Mouse (Mus musculus): ENCODE measurements at regions not wholly inside any gene's neighbourhood (a gene's known extent, or its start where the extent isn't known, plus 50 kb on each side); places are given as distances from the start of the nearest gene placed in this dataset.
A peak's percentile ranks its signal among the peaks of the same experiment; 100 is the strongest.

DNA sequence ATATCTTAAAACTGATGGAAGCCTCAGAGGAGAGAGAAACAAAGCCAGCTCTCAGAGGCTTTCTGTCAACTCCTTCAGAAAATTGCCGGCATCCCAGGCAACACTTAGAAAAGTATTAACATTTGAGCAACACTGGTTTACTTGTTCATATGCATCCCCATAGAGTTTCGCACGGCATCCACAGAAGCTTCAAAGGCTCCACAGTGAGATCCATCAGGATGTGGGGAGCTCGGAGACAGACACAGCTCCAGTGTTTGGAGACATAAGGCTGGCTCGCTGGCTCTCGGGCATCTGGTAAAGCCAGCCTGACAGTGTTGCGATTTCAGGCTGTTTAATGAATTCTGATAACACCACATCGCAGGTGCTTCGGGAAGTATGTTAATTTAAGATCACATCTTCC, 324.7 kb upstream of the Spred2 start:
- DNase-seq: no peak

DNA sequence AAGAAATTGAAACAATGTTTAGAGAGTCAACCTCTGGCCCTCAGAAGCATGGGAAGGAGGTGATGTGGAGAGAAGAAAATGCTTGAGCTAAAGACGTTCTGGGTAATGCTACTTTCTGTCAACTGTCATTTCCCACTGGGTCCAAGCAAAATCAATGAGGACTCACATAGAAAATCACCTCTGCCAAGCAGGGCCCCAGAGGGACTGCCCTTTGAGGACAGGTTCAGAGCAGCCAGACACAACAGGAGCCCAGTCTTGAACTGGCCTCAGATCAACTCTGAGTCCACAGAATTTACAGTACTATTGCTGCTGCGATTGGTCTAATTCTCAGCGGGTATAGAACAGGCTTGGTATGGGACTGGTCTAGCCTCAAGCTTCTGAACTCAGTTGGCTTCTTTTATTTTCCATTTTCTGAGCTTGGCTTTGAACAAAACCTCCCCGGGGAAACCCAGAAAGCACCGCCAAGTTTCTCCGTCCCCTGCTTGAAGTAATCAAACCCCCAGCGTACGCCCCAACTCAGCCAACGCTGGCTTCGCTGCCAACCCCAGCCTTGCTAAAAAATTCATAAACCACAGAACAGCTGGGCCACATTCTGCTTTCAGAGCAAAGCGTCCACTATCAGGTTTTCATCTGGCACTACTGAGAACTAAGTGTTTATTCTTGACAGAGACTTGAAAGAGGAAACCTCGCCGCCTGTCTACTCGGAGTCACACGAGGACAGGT, 322.8 kb upstream of the Spred2 start:
- peak; percentile 18 for DNase-seq

DNA sequence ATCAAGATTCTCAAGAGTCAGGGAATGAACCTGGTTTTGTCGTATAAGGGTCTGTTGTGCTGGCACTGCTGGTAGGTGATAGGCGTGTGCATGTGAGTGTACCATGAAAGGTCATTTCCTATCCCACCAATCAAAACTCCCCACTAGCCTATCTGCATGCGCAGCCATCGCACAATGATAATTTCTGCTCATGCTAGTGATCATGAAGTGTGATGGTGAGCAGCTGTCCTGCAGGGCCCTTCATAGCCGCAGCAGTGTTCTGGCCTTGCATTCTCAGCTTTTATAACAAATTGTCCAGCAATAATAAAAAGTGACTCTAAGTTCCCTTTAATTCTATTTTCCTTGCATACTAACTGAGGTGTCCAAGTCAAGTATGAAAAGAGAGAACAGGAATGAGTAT, 321.7 kb upstream of the Spred2 start:
- no peak for DNase-seq

DNA sequence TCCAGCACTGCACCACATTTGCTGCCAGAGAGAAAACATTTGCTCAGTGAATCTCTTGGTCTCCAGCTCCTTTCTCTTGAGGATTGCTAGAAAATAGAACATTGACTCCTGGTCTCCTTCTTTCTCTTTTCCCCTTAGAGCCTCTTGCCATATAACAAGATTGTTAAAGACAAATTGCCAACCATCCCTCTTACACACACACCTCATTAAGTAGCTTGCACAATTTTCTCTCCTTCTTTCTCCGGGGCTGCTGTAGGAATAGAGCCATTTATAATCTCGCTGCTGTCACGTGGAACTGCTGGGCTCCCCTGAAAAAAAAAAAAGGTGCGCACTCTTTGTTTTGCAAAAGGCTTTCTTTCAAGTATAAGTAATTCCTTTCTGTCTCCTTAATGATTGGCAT, 318.6 kb upstream of the Spred2 start:
- DNase-seq: no peak

DNA sequence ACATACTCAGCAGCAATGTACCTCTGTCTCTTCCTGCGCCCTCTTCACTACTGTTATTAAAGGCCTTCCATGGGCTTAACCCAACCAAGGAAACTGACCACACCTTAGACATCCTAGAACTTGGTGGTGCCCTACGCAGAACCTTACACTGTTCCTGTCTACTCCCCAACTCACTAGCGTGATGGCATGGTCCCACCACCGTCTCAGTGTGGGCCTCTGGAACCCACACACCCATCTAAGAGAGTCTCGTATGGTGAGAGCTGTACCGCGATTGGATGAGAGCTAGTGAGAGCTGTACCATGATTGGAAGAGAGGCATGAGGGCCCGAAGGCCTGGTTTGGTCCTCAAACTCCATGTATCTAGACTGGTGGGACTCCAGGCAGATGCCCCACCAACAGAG, 317.2 kb upstream of the Spred2 start:
- no peak for DNase-seq

DNA sequence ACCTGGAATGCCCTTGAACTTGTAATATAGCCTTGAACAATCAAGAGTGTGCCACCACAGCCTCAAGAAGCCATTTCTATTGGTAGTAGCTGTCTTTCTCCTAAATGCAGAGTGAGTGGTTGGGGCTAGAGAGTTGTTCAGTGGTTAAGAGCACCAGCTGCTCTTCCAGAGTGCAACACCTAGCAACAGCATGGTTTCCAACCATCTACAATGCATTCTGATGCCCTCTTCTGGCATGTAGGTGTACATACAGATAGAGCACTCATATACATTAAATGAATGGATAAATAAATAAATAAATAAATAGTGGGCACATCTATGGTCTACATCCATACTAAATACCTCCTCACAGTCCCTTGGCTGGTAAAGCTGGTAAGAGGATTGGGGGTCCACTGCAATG, 316.2 kb upstream of the Spred2 start:
- DNase-seq: no peak

DNA sequence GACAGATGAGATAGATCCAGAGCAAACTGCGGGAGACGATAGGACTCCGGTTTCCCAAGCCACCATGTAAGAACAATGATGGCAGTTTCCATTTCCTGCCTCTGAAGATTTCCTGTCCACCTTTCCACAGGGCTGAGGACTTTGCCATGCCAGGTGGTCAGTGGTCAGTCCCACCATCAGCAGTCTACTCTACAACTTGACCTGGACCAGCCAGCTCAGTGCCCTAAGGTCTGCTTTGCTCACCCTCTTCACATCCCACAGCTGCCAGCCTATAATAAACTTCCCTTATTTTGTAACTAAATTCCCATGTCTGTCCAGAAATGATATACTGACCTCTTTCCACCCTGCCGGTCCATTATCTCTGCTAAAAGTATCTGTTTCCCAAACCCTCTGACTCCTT, 315.7 kb upstream of the Spred2 start:
- DNase-seq: no peak

DNA sequence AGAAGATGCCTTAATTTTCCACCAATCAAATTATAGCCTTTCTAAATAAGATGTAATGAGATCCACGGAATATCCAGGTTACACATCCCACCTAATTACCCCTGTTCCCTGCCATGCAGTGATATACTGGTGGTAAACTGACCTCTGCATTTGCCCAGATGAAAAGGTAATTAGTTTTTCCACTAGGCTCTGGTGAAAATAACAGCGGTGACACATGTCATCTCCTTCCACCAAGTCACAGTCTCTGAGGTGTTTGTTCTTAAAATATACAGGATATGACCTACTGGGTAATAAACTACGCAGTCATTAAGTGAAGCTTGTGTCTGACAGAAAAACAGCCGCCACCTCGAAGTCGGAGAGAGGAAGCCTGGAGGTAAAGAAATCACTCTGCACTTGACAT, 313.6 kb upstream of the Spred2 start:
- no peak for DNase-seq

DNA sequence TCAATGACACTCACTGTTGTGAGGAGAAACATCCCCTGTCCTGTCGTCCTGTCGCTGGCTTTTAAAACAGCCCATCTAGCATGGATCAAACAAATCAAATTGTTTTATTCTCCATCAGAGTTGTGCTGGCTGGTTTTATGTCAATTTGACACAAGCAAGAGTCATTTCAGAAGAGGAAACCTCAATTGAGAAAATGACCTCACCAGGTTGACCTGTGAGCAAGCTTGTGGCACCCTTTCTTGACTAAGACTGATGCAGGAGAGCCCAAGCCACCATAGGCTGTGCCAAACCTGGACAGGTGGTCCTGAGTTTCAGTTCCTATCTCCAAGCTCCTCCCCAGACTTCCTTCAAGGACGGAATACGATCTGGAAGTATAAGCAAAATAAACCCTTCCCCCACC, 313.0 kb upstream of the Spred2 start:
- no peak for DNase-seq

DNA sequence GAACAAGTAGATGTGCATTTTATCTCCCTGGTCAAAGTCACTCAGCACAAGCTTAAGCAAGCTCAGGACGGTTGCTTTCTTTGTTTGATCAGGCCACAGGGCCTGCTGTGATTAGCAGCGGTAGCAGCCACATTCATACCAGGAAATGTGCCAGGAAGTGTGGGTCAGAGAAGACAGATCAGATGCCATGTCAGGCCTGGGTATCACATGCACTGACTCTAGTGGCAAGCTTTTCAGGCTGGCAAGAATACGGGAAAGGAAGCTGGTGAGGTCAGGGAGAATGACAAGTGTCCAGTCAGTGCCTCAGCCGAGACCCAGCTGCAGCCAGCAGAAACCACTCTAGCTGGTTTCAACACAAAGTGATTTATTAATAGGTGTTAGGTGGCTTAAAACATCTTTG, 307.7 kb upstream of the Spred2 start:
- peak; percentile 3 for DNase-seq

DNA sequence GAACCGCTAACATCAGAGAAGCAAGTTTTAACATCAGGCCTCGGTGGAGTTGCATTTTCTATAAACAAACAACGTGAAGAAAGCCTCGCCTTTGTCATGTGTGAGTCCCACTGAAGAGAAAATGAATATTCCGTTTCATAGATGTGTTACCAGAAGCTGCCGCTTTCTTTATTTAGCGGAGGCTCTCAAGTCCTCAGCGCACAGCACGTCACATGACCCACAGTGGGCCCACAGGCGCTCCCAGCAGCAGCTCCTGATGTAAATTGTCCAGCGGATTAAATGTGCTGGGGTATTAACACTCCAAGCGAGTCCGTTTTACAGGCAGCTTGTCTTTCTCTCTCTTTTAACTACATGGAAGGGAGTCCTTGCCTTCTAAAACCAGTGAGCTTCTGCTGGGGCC, 304.7 kb upstream of the Spred2 start:
- DNase-seq: no peak

DNA sequence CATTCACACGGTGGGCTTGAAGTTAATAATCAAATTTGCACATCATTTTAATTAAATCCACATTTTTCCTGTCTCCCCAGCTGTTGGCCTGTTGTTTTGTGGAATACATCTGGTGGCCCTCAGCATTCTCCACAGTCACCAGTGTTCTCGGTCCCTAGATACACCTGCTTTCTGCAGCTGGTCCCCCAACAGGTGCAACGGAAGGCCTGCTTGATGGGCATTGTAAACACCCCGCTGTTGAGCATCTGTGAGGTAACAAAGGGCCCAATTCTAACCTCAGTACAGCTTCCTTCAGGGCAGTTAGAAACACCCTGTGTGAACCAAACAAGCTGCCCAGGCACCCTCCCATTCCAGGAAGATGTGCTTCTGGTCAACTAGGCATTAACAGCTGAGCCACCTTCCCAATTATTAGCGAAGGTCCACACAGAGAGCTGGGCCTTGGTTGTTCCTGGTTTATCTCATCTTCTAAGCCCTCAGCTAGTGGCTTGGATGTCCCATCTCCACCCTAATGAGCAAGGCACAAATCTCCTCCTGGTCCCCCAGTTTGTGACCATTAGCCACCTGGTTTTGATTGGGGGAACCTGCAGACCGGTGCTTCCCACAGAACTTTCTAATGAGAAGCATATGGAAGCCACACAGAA, 293.0 kb upstream of the Spred2 start:
- DNase-seq: no peak

DNA sequence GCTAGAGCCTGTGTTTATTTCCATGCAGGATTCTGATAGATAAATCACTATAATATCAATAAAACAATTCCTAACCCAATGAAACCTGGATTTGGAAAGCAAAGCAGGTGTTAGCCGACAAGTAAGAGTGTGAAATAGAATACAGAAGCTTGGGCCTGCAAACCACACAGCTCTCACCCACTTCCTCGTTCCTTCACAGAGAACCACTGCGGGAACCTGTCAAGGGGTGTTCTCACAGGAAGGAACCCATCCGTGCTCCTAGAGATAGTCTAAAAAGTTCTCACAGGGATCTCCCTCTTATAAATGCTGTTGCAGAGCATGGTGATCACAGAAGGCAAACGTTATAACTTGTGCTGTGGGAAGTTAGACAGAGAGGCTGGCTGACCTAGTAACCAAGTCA, 291.7 kb upstream of the Spred2 start:
- DNase-seq: no peak

DNA sequence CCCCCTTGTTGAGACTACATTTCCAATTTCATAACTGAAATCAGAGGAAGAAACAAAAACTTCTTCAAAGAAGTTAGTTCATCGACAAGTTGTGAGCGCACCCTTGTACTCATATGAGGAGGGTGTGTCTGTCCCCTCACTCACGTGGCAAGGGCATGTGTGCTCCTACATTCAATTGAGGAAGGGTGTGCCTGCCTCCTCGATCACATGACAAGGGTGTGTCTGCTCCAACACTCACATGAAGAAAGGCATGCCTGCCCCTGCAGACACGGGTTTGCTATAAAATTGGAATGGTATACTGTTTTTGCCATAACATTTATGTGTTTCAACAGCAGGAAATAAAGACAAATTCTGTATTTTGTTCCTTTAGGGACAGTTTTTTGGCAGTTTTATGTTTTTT, 290.6 kb upstream of the Spred2 start:
- no peak for DNase-seq

DNA sequence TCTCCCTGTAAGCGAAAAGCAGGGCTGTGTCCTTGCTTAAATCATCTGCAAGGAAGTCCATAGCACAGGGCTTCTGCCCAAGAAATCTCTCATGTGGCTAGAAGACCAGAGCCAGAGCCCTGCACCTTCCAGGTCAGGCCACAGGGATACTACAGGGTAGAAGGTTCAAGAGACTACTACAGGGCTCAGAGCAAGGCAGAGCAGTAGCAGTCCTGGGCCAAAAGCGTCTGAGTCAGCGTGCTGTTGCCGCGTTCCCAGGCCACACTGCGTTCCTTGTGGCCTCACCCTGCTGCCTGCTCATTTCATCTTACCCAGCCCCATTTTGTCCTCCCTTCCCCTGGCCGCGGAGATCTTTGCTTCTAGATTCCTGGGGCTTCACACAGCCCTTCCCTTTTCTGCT, 283.0 kb upstream of the Spred2 start:
- no peak for DNase-seq

DNA sequence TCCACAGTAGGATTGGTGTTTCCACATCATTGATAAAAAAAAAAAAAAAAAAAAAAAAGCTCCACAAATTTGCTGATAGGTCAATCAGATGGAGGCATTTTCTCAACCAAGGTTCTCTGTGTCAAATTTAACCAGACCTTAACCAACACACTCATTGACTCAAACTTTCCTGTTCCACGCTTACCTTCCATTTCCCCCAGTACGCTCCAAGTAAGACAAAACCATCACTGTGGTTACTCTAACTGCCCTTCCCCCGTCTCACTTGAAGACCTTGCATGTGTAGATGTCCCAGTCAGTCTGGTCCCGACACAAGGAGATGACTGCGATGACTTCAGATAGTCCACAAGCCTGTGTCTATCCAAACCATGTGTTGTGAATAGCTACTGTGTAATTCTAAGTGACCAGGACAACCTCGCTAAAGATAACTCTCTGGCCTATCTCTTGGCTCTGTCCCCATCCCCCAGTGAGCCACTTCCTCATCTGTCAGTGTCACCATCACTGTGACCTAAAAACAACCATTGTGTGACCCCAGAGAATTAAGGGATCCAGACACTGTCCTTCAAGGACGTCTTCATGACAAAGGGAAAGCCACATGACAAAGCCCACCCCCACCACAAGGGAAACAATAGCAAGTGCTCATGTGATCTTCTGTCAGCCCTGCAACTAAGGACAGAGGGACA, 279.9 kb upstream of the Spred2 start:
- DNase-seq: no peak

DNA sequence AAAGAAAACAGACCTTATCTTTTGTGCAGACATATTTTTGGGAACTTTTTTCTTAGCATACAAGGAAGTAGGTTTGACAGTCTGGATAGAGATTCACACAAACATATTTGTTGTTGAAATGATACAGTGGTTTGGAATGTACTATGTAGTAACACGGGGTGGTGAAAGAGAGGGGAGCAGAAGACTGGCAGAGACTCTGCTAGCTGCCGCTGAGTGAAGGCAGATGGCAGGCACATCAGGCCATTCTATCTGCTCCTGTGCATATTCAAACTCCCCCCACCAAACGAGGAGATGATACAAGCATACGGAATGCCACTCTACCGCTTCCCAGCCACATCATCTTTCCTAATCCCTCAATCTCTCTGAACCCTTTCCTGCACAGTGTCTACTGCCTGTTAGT, 279.1 kb upstream of the Spred2 start:
- no peak for DNase-seq

DNA sequence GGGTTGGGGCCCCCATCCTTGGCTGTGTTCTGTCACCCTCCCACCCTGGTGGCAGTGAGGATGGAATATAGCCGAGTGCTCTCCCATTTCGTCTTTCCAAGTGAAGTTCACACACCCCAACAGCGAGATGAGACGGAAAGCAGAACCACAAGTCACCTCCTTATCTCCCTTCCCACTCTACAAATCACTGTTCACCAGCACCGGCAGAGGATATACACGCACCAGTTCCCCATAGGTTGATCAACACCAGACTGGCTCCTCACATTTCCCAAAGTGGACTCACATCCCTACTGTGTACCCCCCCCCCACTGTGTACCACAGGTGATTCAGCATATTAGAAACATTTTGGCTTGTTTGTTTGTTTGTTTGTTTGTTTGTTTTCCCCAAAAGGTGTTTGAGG, 272.7 kb upstream of the Spred2 start:
- no peak for DNase-seq

DNA sequence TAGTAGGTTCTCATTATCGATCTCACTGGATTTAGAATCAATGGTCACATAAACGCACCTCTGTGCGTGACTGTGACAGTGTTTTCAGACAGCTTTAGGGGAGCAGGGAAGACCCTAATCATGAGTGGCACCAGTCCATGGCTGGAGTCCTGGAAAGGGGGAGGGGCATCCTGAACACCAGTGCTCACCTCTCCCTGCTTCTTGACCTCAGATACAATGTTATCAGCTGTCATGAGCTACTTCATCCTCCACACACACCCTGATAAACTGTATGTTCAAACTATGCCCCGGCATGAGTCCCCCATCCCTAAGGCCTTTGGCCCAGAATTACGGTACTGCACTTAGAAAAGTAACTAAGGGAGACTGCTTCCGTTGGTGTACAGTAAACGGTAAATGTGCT, 272.2 kb upstream of the Spred2 start:
- no peak for DNase-seq

DNA sequence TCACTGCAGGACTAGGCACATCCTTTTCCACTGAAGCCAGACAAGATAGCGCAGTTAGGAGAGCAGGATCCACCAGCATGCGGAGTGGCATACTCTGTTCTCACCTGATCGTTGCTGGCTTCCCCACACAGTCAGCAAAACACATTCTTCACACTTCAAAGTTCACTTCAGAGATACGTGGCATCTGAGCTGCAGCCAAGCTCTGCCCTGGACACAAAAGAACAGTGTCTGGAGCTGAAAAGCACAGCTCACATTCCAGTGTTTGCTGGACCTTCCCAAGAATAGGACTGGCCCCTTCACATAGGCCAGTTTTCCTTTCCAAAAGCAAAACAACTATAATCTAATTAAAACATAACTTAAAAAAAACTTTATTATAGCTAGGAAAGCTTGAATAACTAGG, 264.7 kb upstream of the Spred2 start:
- no peak for DNase-seq

DNA sequence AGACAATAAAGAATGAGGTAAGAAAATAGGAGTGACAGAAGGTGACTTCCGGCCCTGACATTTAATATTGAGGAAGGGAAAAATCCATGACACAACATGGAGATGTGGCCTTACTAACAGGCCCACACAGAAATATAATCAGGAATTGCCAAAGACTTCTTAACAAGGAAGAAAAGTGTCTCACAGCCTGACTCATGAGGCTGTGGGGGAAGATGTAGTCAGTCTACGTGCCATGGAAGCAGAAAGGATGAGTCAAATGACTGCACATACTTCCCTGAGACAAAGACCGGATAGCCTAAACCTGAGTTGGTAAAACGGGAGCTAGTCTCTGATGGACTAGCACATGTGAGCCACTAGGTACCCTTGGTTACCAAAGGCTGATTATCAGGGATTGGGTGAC, 257.4 kb upstream of the Spred2 start:
- DNase-seq: no peak

DNA sequence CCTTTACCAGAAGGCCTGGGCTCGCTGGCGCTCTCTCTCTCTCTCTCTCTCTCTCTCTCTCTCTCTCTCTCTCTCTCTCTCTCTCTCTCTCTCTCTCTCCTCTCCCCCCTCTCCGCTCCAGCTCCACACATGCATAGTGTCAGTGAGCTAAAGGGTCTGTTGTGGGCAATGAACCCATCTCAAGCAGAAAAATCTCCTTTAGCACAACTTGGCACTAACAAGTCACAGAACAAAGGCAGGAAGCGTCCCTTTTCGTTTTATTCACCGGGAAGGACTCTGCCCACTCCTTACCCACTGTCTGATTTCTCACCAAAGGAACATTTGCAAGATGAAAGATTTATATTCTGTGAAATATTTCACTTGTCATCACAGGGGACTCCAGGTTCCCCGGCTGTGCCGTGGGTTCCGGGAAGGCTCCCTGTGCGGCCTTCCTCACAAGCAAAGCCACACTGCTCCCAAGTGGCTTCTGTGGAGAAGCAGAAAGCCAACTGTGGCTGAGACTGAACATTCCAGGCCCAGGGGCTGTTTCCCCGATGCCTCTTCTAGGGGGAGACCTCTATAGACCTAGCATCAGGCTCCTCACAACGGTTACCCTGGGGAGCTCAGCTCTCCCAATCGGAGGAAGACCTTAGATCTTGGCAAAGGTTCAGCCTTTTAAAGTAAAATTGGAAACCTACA, 253.2 kb upstream of the Spred2 start:
- peak; percentile 9 for DNase-seq

DNA sequence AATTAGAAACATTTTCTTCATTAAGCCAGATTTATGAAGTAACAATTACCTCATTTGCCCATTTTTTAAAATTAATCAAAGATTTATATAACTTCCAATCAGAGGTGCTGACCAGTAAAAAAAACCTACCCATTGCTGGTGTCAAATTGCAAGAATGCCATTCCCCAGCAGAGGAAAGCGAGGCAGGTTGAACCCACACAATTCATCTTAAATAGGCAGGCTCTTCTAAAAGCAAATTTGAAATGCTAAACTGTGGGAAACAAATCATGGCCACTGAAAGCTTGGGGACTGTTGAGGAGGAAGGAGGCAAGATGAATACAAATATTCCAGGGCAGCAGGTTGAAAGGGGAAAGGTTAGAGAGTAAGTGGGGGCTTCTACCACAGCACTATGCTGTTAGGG, 251.2 kb upstream of the Spred2 start:
- DNase-seq: no peak

DNA sequence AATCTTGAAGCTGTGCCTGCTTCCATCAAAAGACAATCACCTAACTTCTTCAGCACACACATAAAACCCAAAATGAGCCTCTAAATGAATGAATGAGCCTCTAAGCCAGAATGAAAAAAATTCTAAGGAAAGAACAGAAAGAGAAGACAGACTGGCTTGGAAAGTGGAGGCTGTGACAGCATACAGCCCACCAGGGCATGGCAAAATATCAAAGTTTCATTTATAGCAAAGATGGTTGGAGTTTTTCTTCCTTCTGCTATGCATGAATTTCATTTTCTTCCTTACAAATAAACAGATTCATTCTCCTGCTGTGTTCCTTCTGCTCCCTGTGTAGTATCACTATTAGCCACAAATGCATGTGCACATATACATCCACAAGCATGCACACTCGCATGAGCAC, 247.7 kb upstream of the Spred2 start:
- DNase-seq: no peak

All from adrenal gland, adult 8-10 months (tissue).